Mouse (Mus musculus) layer of hippocampus, adult 11-12 months (tissue): Measurements from ENCODE around the gene Baiap2.

Experiments
- DNase-seq: peaks from one replicate; pipeline ENCODE4 v3.0.0; 2022; ENCODE audit warnings: low spot score

Baiap2 gene

GRCm38 (mm10) chr11:119947897-119948296 is 5.3 kb downstream of the Baiap2 start:
- DNase-seq, result no peak

GRCm38 (mm10) chr11:119948305-119948704 is 5.7 kb downstream of the Baiap2 start:
- DNase-seq, result no peak

GRCm38 (mm10) chr11:119948803-119949202 is 6.2 kb downstream of the Baiap2 start:
- no peak for DNase-seq

GRCm38 (mm10) chr11:119950535-119950934 is 8.0 kb downstream of the Baiap2 start:
- no peak for DNase-seq

- no peak for DNase-seq
Measured at GRCm38 (mm10) chr11:119951326-119951725, 8.8 kb downstream of the Baiap2 start.

GRCm38 (mm10) chr11:119952429-119953224 is 10.1 kb downstream of the Baiap2 start:
- no peak for DNase-seq

- DNase-seq, result no peak
Measured at GRCm38 (mm10) chr11:119954233-119954632, 11.7 kb downstream of the Baiap2 start.

GRCm38 (mm10) chr11:119954749-119955337 is 12.3 kb downstream of the Baiap2 start:
- no peak for DNase-seq

GRCm38 (mm10) chr11:119955432-119955831 is 12.9 kb downstream of the Baiap2 start:
- no peak for DNase-seq

- no peak for DNase-seq
Measured at GRCm38 (mm10) chr11:119956590-119956989, 14.0 kb downstream of the Baiap2 start.

- no peak for DNase-seq
Measured at GRCm38 (mm10) chr11:119958856-119959255, 16.3 kb downstream of the Baiap2 start.

GRCm38 (mm10) chr11:119959714-119960113 is 17.2 kb downstream of the Baiap2 start:
- DNase-seq, result no peak

- no peak for DNase-seq
Measured at GRCm38 (mm10) chr11:119960671-119961070, 18.1 kb downstream of the Baiap2 start.

GRCm38 (mm10) chr11:119961511-119961910 is 18.9 kb downstream of the Baiap2 start:
- no peak for DNase-seq

GRCm38 (mm10) chr11:119965053-119965452 is 22.5 kb downstream of the Baiap2 start:
- no peak for DNase-seq

- no peak for DNase-seq
Measured at GRCm38 (mm10) chr11:119966294-119966693, 23.7 kb downstream of the Baiap2 start.

GRCm38 (mm10) chr11:119967401-119967800 is 24.8 kb downstream of the Baiap2 start:
- DNase-seq, result no peak

- DNase-seq, result no peak
Measured at GRCm38 (mm10) chr11:119967892-119968291, 25.3 kb downstream of the Baiap2 start.

GRCm38 (mm10) chr11:119970021-119970851 is 27.7 kb downstream of the Baiap2 start:
- DNase-seq, result no peak

- no peak for DNase-seq
Measured at GRCm38 (mm10) chr11:119973789-119974188, 31.2 kb downstream of the Baiap2 start.

- DNase-seq, result no peak
Measured at GRCm38 (mm10) chr11:119975739-119976501, 33.4 kb downstream of the Baiap2 start.

- no peak for DNase-seq
Measured at GRCm38 (mm10) chr11:119978701-119979100, 36.1 kb downstream of the Baiap2 start.
